Mouse (Mus musculus) forebrain, embryonic 13.5 days (tissue): ENCODE measurements at regions not wholly inside any gene's neighbourhood (a gene's known extent, or its start where the extent isn't known, plus 50 kb on each side); places are given as distances from the start of the nearest gene placed in this dataset.

Experiments used
- ATAC-seq: fragments of 200-750 bp; cut with Nextera tagmentation; 2 replicates; pipeline ENCODE4 v1.8.0; 2017
- H3K27ac ChIP-seq: fragments of 300-500 bp; sonication (generic); 2 replicates; pipeline ENCODE4 v1.5.1; 2015; ENCODE audit warnings: inconsistent platforms, mild to moderate bottlenecking, moderate library complexity
- H3K27me3 ChIP-seq: fragments of 300-500 bp; sonication (generic); 2 replicates; pipeline ENCODE4 v1.6.1; 2015; ENCODE audit warnings: mild to moderate bottlenecking, inconsistent platforms
- H3K36me3 ChIP-seq: fragments of 300-500 bp; sonication (generic); 2 replicates; pipeline ENCODE4 v1.6.1; 2015; ENCODE audit warnings: mild to moderate bottlenecking, inconsistent platforms; ENCODE audit not compliant: poor library complexity, severe bottlenecking
- H3K4me1 ChIP-seq: fragments of 300-500 bp; sonication (generic); 2 replicates; pipeline ENCODE4 v1.6.1; 2015; ENCODE audit warnings: inconsistent platforms
- H3K4me2 ChIP-seq: fragments of 300-500 bp; sonication (generic); 2 replicates; pipeline ENCODE4 v1.6.1; 2015; ENCODE audit warnings: inconsistent platforms, mild to moderate bottlenecking, moderate library complexity
- H3K4me3 ChIP-seq: fragments of 300-500 bp; sonication (generic); 2 replicates; pipeline ENCODE4 v1.5.1; 2015; ENCODE audit warnings: mild to moderate bottlenecking, inconsistent platforms
- H3K9ac ChIP-seq: fragments of 300-500 bp; sonication (generic); 2 replicates; pipeline ENCODE4 v1.6.1; 2015; ENCODE audit warnings: mild to moderate bottlenecking, inconsistent platforms
- H3K9me3 ChIP-seq: fragments of 300-500 bp; sonication (generic); replicated peaks from 2 replicates; pipeline ENCODE4 v1.6.1; 2016; ENCODE audit warnings: inconsistent platforms
- WGBS: fragments of 180-500 bp; shearing (Covaris S2); methylation state at CpG from one replicate; pipeline ENCODE4 v1.1.7; 2015; 5-methylcytosine and 5-hydroxymethylcytosine counted together

- 41% methylated on average over 7 of the region's 7 CpGs for WGBS
- Histone ChIP-seq H3K4me3 (no peak overlapping the region), H3K4me2 (no peak overlapping the region), H3K9ac (no peak overlapping the region), H3K36me3 (no peaks in the 10 kb centered on the region), H3K9me3 (no peaks in the 10 kb centered on the region), H3K27me3 (0 out of 2 replicates have a peak, but pooled peaks cover under 1% of the 10 kb centered on the region), H3K27ac (peak overlapping the region; percentile 31; the same call in 1 of the 2 replicates), H3K4me1 (peaks cover 38% of the 10 kb centered on the region)
- no peak for ATAC-seq
These were observed 76.5 kb downstream of the Gm26897 start for GRCm38 (mm10) chr5:111810079-111810808.

- no peaks in the 10 kb centered on the region for H3K9me3 ChIP-seq
- 0 out of 2 replicates have a peak, but pooled peaks cover 4% of the 10 kb centered on the region for H3K27me3 ChIP-seq
- no peak overlapping the region for H3K9ac ChIP-seq
- H3K4me3 ChIP-seq, result no peak overlapping the region
- no peaks in the 10 kb centered on the region for H3K36me3 ChIP-seq
- no peak overlapping the region for H3K27ac ChIP-seq
- H3K4me1 ChIP-seq, result peaks cover 28% of the 10 kb centered on the region
- no peak for ATAC-seq
- 45% methylated on average over 7 of the region's 7 CpGs for WGBS
- H3K4me2 ChIP-seq, result no peak overlapping the region
These were observed 78.9 kb downstream of the Gm26897 start for GRCm38 (mm10) chr5:111812581-111812980.

GRCm38 (mm10) chr5:111813090-111813753 lies 79.5 kb downstream of the Gm26897 start:
- Histone ChIP-seq H3K9ac (no peak overlapping the region), H3K27me3 (0 out of 2 replicates have a peak, but pooled peaks cover 4% of the 10 kb centered on the region), H3K36me3 (no peaks in the 10 kb centered on the region), H3K4me1 (peaks cover 28% of the 10 kb centered on the region), H3K4me3 (no peak overlapping the region), H3K4me2 (no peak overlapping the region), H3K9me3 (no peaks in the 10 kb centered on the region), H3K27ac (no peak overlapping the region)
- 59% methylated on average over 6 of the region's 6 CpGs for WGBS
- ATAC-seq, result 0 out of 2 replicates have a peak, but pooled peaks have one; percentile 42

GRCm38 (mm10) chr5:111814893-111815760 lies 81.4 kb downstream of the Gm26897 start:
- ATAC-seq, result no peak
- Histone ChIP-seq H3K4me3 (no peak overlapping the region), H3K9me3 (no peaks in the 10 kb centered on the region), H3K36me3 (no peaks in the 10 kb centered on the region), H3K4me1 (peaks cover 21% of the 10 kb centered on the region), H3K27me3 (0 out of 2 replicates have a peak, but pooled peaks cover 4% of the 10 kb centered on the region), H3K9ac (no peak overlapping the region), H3K4me2 (no peak overlapping the region), H3K27ac (no peak overlapping the region)
- WGBS, result 93% methylated on average over 20 of the region's 20 CpGs

GRCm38 (mm10) chr5:111820963-111821362 lies 87.2 kb downstream of the Gm26897 start:
- no peak overlapping the region for H3K9ac ChIP-seq
- WGBS, result 91% methylated on average over 9 of the region's 9 CpGs
- H3K4me2 ChIP-seq, result no peak overlapping the region
- H3K27me3 ChIP-seq, result peaks cover 4% of the 10 kb centered on the region
- no peaks in the 10 kb centered on the region for H3K9me3 ChIP-seq
- peaks cover 8% of the 10 kb centered on the region; the same call in 1 of the 2 replicates for H3K4me1 ChIP-seq
- H3K36me3 ChIP-seq, result no peaks in the 10 kb centered on the region
- no peak for ATAC-seq
- no peak overlapping the region for H3K27ac ChIP-seq
- H3K4me3 ChIP-seq, result no peak overlapping the region

- no peak overlapping the region for H3K9ac ChIP-seq
- H3K27ac ChIP-seq, result no peak overlapping the region
- peaks cover 8% of the 10 kb centered on the region; the same call in 1 of the 2 replicates for H3K4me1 ChIP-seq
- no peak for ATAC-seq
- no peaks in the 10 kb centered on the region for H3K36me3 ChIP-seq
- no peak overlapping the region for H3K4me3 ChIP-seq
- H3K4me2 ChIP-seq, result no peak overlapping the region
- no peaks in the 10 kb centered on the region; the same call in none of the 2 replicates for H3K27me3 ChIP-seq
- no peaks in the 10 kb centered on the region for H3K9me3 ChIP-seq
These were observed 89.2 kb downstream of the Gm26897 start for GRCm38 (mm10) chr5:111822882-111823281.

- Histone ChIP-seq H3K4me2 (no peak overlapping the region), H3K4me1 (peaks cover 8% of the 10 kb centered on the region; the same call in 1 of the 2 replicates), H3K27me3 (peaks cover 2% of the 10 kb centered on the region), H3K27ac (no peak overlapping the region), H3K36me3 (no peaks in the 10 kb centered on the region), H3K9me3 (no peaks in the 10 kb centered on the region), H3K9ac (no peak overlapping the region), H3K4me3 (no peak overlapping the region)
- no peak for ATAC-seq
- WGBS, result 39% methylated on average over 4 of the region's 4 CpGs
These were observed 89.7 kb downstream of the Gm26897 start for GRCm38 (mm10) chr5:111823420-111823819.

- Histone ChIP-seq H3K4me3 (no peak overlapping the region), H3K36me3 (no peaks in the 10 kb centered on the region), H3K4me1 (peaks cover 8% of the 10 kb centered on the region; the same call in 1 of the 2 replicates), H3K9ac (no peak overlapping the region), H3K4me2 (no peak overlapping the region), H3K27ac (no peak overlapping the region), H3K9me3 (no peaks in the 10 kb centered on the region), H3K27me3 (peaks cover 3% of the 10 kb centered on the region)
- 19% methylated on average over 5 of the region's 5 CpGs for WGBS
- no peak for ATAC-seq
These were observed 90.1 kb downstream of the Gm26897 start for GRCm38 (mm10) chr5:111823842-111824241.

- H3K27me3 ChIP-seq, result peaks cover 6% of the 10 kb centered on the region
- peaks cover 8% of the 10 kb centered on the region; the same call in 1 of the 2 replicates for H3K4me1 ChIP-seq
- no peak overlapping the region for H3K4me2 ChIP-seq
- no peaks in the 10 kb centered on the region for H3K36me3 ChIP-seq
- no peak overlapping the region for H3K4me3 ChIP-seq
- H3K9ac ChIP-seq, result no peak overlapping the region
- no peak overlapping the region for H3K27ac ChIP-seq
- no peaks in the 10 kb centered on the region for H3K9me3 ChIP-seq
- WGBS, result 65% methylated on average over 4 of the region's 4 CpGs
- ATAC-seq, result no peak
These were observed 90.9 kb downstream of the Gm26897 start for GRCm38 (mm10) chr5:111824600-111825130.

GRCm38 (mm10) chr5:111829891-111830290 lies 96.2 kb downstream of the Gm26897 start:
- no peak overlapping the region for H3K4me3 ChIP-seq
- H3K9ac ChIP-seq, result no peak overlapping the region
- H3K27ac ChIP-seq, result no peak overlapping the region
- H3K27me3 ChIP-seq, result peaks cover 22% of the 10 kb centered on the region
- 0 out of 2 replicates have a peak, but pooled peaks cover 5% of the 10 kb centered on the region for H3K4me1 ChIP-seq
- no peaks in the 10 kb centered on the region for H3K9me3 ChIP-seq
- ATAC-seq, result no peak
- 71% methylated on average over 6 of the region's 6 CpGs for WGBS
- no peaks in the 10 kb centered on the region for H3K36me3 ChIP-seq
- H3K4me2 ChIP-seq, result no peak overlapping the region

- Histone ChIP-seq H3K4me1 (peaks cover 36% of the 10 kb centered on the region), H3K9ac (peak overlapping the region; percentile 41; the same call in 1 of the 2 replicates), H3K9me3 (no peaks in the 10 kb centered on the region), H3K27me3 (peaks cover 39% of the 10 kb centered on the region), H3K36me3 (no peaks in the 10 kb centered on the region), H3K4me3 (no peak overlapping the region), H3K4me2 (peak overlapping the region; percentile 46), H3K27ac (peak overlapping the region; percentile 90)
- ATAC-seq, result no peak; the same call in 1 of the 2 replicates
- WGBS, result 30% methylated on average over 17 of the region's 17 CpGs
These were observed 102.3 kb downstream of the Gm26897 start for GRCm38 (mm10) chr5:111835737-111836667.
